Mouse (Mus musculus): ENCODE data around the gene Trim2. TPM values are rescaled to one million over a fixed set of nuclear protein-coding genes. Genes with fewer than 3 reads are reported as not detected.

The Trim2 gene
- 117 and 162 TPM in 2 replicates for polyA plus RNA-seq (2014; fragmentation: Nextera tagmentation; extraction: Ambion mirVana)

- H3K4me1 ChIP-seq (ENCODE audit: control insufficient read depth, insufficient read depth, low read length), result peaks cover 30% of the 10 kb centered on the region
Measured at GRCm38 (mm10) chr3:84306777-84307176, at the start of gene Trim2. Trim2 (minus strand) TSS chr3:84306877.

GRCm38 (mm10) chr3:84355930-84356689 is 49.4 kb upstream of the Trim2 start:
- Histone ChIP-seq H3K9ac (ENCODE audit: low read length) (no peak overlapping the region), H3K4me1 (ENCODE audit: control insufficient read depth, insufficient read depth, low read length) (no peaks in the 10 kb centered on the region), H3K36me3 (ENCODE audit: control insufficient read depth, insufficient read depth, low read length) (no peaks in the 10 kb centered on the region), H3K27me3 (replicated peaks; ENCODE audit: control insufficient read depth, insufficient read depth, low read length) (no peaks in the 10 kb centered on the region), H3K4me3 (ENCODE audit: low read depth, low read length) (no peak overlapping the region), H3K27ac (ENCODE audit: low read depth, low read length) (no peak overlapping the region), H3K4me2 (ENCODE audit: low read length) (no peak overlapping the region), H3K9me3 (replicated peaks; ENCODE audit: control insufficient read depth, low read length) (no peaks in the 10 kb centered on the region)
- ATAC-seq (0 out of 2 replicates have a peak, but pooled peaks have one; percentile 44), DNase-seq (ENCODE audit: low spot score) (peak; percentile 50)
- WGBS, result 42% methylated on average over 12 of the region's 12 CpGs

More at GRCm38 (mm10) chr3:84306777-84307176, at the start of gene Trim2:
- Histone ChIP-seq H3K9me3 (replicated peaks; ENCODE audit: control insufficient read depth, low read length) (no peaks in the 10 kb centered on the region), H3K27ac (ENCODE audit: low read depth, low read length) (peak within 1 kb of the TSS; percentile 95), H3K36me3 (ENCODE audit: control insufficient read depth, insufficient read depth, low read length) (no peaks in the 10 kb centered on the region), H3K9ac (ENCODE audit: low read length) (no peak within 1 kb of the TSS), H3K4me3 (ENCODE audit: low read depth, low read length) (peak within 1 kb of the TSS; percentile 47), H3K27me3 (replicated peaks; ENCODE audit: control insufficient read depth, insufficient read depth, low read length) (no peaks in the 10 kb centered on the region), H3K4me2 (ENCODE audit: low read length) (peak within 1 kb of the TSS; percentile 88)
- no peak for DNase-seq (ENCODE audit: low spot score)
- 96% methylated on average over 3 of the region's 3 CpGs for WGBS
- no peak for ATAC-seq

DNA sequence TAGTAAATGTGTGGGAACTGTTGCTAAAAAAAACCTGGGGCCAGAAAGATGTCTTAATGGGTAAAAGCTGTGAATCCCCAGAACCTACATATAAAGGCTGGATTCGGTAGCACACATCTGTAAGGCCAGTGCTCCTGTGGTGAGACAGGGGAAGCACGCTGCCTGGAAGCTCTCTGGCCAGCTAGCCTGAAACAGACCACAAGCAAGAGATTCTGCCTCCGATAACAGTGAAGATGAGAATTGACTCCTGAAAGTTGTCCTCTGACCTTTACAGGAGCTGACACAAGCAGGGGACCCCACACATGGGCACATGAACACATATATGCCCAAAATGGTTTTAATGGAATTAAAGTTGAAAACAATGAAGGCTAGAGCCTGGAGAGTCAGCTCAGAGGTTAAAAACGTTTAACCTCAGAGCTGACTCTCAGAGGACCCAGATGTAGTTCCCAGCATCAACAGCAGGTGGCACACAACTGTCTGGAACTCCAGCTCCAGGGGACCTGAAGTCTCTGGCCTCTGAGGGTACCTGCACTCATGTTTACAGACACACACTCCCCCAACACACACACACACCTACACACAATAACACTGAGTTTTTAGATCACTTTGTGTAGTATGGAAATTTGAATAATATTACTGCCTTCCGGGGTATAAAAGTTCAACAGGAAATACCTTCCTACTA is 45.8 kb upstream of the Trim2 start:
- Histone ChIP-seq H3K9ac (ENCODE audit: low read length) (no peak overlapping the region), H3K27ac (ENCODE audit: low read depth, low read length) (no peak overlapping the region), H3K9me3 (replicated peaks; ENCODE audit: control insufficient read depth, low read length) (no peaks in the 10 kb centered on the region), H3K4me2 (ENCODE audit: low read length) (no peak overlapping the region), H3K4me3 (ENCODE audit: low read depth, low read length) (no peak overlapping the region), H3K36me3 (ENCODE audit: control insufficient read depth, insufficient read depth, low read length) (no peaks in the 10 kb centered on the region), H3K27me3 (replicated peaks; ENCODE audit: control insufficient read depth, insufficient read depth, low read length) (no peaks in the 10 kb centered on the region), H3K4me1 (ENCODE audit: control insufficient read depth, insufficient read depth, low read length) (no peaks in the 10 kb centered on the region)
- peak; percentile 78 for DNase-seq (ENCODE audit: low spot score)
- peak; percentile 52; the same call in 1 of the 2 replicates for ATAC-seq
- 47% methylated on average over 5 of the region's 5 CpGs for WGBS

DNA sequence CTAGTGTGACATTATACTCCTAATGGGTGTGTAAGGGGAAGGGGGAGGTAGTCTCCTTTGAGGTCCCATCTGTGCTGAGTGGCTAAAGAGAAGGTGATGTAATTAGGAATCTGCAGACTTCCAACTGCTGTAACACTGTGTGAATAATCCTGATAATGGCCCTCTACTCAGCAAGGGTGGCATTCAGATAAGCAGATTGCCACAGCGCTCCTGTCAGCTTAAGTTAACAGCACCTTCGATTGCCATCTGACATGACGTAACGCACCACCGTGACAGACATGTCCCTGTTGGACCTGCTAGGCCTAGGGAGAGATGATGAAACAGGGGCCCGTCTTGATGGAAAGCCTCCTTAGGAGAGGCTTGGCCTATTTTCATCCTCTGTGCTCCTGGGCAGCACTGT is 43.6 kb upstream of the Trim2 start:
- Histone ChIP-seq H3K4me2 (ENCODE audit: low read length) (no peak overlapping the region), H3K4me3 (ENCODE audit: low read depth, low read length) (no peak overlapping the region), H3K4me1 (ENCODE audit: control insufficient read depth, insufficient read depth, low read length) (peaks cover 4% of the 10 kb centered on the region; the same call in 1 of the 2 replicates), H3K27ac (ENCODE audit: low read depth, low read length) (no peak overlapping the region), H3K36me3 (ENCODE audit: control insufficient read depth, insufficient read depth, low read length) (no peaks in the 10 kb centered on the region), H3K27me3 (replicated peaks; ENCODE audit: control insufficient read depth, insufficient read depth, low read length) (no peaks in the 10 kb centered on the region), H3K9me3 (replicated peaks; ENCODE audit: control insufficient read depth, low read length) (no peaks in the 10 kb centered on the region), H3K9ac (ENCODE audit: low read length) (no peak overlapping the region)
- DNase-seq (ENCODE audit: low spot score) (no peak), ATAC-seq (no peak)
- 78% methylated on average over 6 of the region's 6 CpGs for WGBS

GRCm38 (mm10) chr3:84349771-84350170 is 43.1 kb upstream of the Trim2 start:
- Histone ChIP-seq H3K4me2 (ENCODE audit: low read length) (no peak overlapping the region), H3K36me3 (ENCODE audit: control insufficient read depth, insufficient read depth, low read length) (no peaks in the 10 kb centered on the region), H3K4me1 (ENCODE audit: control insufficient read depth, insufficient read depth, low read length) (peaks cover 4% of the 10 kb centered on the region; the same call in 1 of the 2 replicates), H3K9me3 (replicated peaks; ENCODE audit: control insufficient read depth, low read length) (no peaks in the 10 kb centered on the region), H3K27ac (ENCODE audit: low read depth, low read length) (no peak overlapping the region), H3K27me3 (replicated peaks; ENCODE audit: control insufficient read depth, insufficient read depth, low read length) (no peaks in the 10 kb centered on the region), H3K4me3 (ENCODE audit: low read depth, low read length) (no peak overlapping the region), H3K9ac (ENCODE audit: low read length) (no peak overlapping the region)
- ATAC-seq (no peak), DNase-seq (ENCODE audit: low spot score) (no peak)
- WGBS, result 93% methylated on average over 10 of the region's 10 CpGs

GRCm38 (mm10) chr3:84347426-84347825 is 40.7 kb upstream of the Trim2 start:
- Histone ChIP-seq H3K9ac (ENCODE audit: low read length) (no peak overlapping the region), H3K4me2 (ENCODE audit: low read length) (no peak overlapping the region), H3K9me3 (replicated peaks; ENCODE audit: control insufficient read depth, low read length) (no peaks in the 10 kb centered on the region), H3K4me1 (ENCODE audit: control insufficient read depth, insufficient read depth, low read length) (peaks cover 4% of the 10 kb centered on the region; the same call in 1 of the 2 replicates), H3K27me3 (replicated peaks; ENCODE audit: control insufficient read depth, insufficient read depth, low read length) (no peaks in the 10 kb centered on the region), H3K27ac (ENCODE audit: low read depth, low read length) (no peak overlapping the region), H3K36me3 (ENCODE audit: control insufficient read depth, insufficient read depth, low read length) (no peaks in the 10 kb centered on the region), H3K4me3 (ENCODE audit: low read depth, low read length) (no peak overlapping the region)
- ATAC-seq (no peak), DNase-seq (ENCODE audit: low spot score) (no peak)
- 88% methylated on average over 4 of the region's 4 CpGs for WGBS

GRCm38 (mm10) chr3:84346456-84347150 is 39.9 kb upstream of the Trim2 start:
- Histone ChIP-seq H3K36me3 (ENCODE audit: control insufficient read depth, insufficient read depth, low read length) (no peaks in the 10 kb centered on the region), H3K27me3 (replicated peaks; ENCODE audit: control insufficient read depth, insufficient read depth, low read length) (no peaks in the 10 kb centered on the region), H3K4me1 (ENCODE audit: control insufficient read depth, insufficient read depth, low read length) (peaks cover 4% of the 10 kb centered on the region; the same call in 1 of the 2 replicates), H3K27ac (ENCODE audit: low read depth, low read length) (no peak overlapping the region), H3K9ac (ENCODE audit: low read length) (no peak overlapping the region), H3K9me3 (replicated peaks; ENCODE audit: control insufficient read depth, low read length) (no peaks in the 10 kb centered on the region), H3K4me2 (ENCODE audit: low read length) (no peak overlapping the region), H3K4me3 (ENCODE audit: low read depth, low read length) (no peak overlapping the region)
- WGBS, result 27% methylated on average over 10 of the region's 10 CpGs
- DNase-seq (ENCODE audit: low spot score) (peak; percentile 57), ATAC-seq (no peak)

DNA sequence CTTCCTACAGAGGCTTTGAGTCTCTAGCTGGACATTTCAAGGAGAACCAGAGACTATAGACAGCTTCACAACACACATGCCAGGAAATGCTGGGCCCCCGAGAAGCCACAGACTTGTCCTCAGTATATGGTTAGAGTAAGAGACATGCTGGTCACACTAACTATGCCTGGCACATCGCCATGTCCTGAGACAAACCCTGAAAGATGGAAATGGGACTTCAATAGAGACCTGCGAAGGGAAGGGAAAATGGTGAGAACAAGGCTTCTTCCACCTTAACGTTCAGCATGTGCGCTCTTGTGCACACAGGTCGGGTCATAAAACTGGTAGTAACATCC is 38.9 kb upstream of the Trim2 start:
- ATAC-seq, result no peak
- Histone ChIP-seq H3K9ac (ENCODE audit: low read length) (no peak overlapping the region), H3K27me3 (replicated peaks; ENCODE audit: control insufficient read depth, insufficient read depth, low read length) (no peaks in the 10 kb centered on the region), H3K4me1 (ENCODE audit: control insufficient read depth, insufficient read depth, low read length) (peaks cover 4% of the 10 kb centered on the region; the same call in 1 of the 2 replicates), H3K36me3 (ENCODE audit: control insufficient read depth, insufficient read depth, low read length) (no peaks in the 10 kb centered on the region), H3K27ac (ENCODE audit: low read depth, low read length) (no peak overlapping the region), H3K4me3 (ENCODE audit: low read depth, low read length) (no peak overlapping the region), H3K9me3 (replicated peaks; ENCODE audit: control insufficient read depth, low read length) (no peaks in the 10 kb centered on the region), H3K4me2 (ENCODE audit: low read length) (peak overlapping the region; percentile 60)
- DNase-seq (ENCODE audit: low spot score), result no peak
- 55% methylated on average over 6 of the region's 6 CpGs for WGBS

Measured in forebrain, embryonic 14.5 days (tissue).